Mouse (Mus musculus): ENCODE results near the gene Cep295nl. TPM values are rescaled to one million over a fixed set of nuclear protein-coding genes. Genes with fewer than 3 reads are reported as not detected.

Cep295nl gene
- polyA plus RNA-seq, 1 experiment, result 0.06 TPM

GRCm38 (mm10) chr11:118360491-118360890, 18.2 kb upstream of the Cep295nl start:
- no peak for DNase-seq
- Histone ChIP-seq H3K27me3 (replicated peaks; ENCODE audit: control insufficient read depth, insufficient read depth, low read length) (no peaks in the 10 kb centered on the region), H3K27ac (ENCODE audit: insufficient read depth, low read depth, low read length) (no peak overlapping the region), H3K4me3 (ENCODE audit: insufficient read depth, low read depth, low read length) (no peak overlapping the region), H3K36me3 (ENCODE audit: control insufficient read depth, insufficient read depth, low read length) (no peaks in the 10 kb centered on the region), H3K4me1 (ENCODE audit: control insufficient read depth, insufficient read depth, low read length) (no peaks in the 10 kb centered on the region)
- no peak for TF ChIP-seq POLR2A (IDR thresholded peaks at IDR 0.05; ENCODE audit: low read depth, low read length)
- no peak for TF ChIP-seq CTCF (conservative IDR thresholded peaks at IDR 0.05; ENCODE audit: insufficient read depth, insufficient read length, low read depth, low read length)
- WGBS, result 59% methylated on average over 7 of the region's 7 CpGs

DNA sequence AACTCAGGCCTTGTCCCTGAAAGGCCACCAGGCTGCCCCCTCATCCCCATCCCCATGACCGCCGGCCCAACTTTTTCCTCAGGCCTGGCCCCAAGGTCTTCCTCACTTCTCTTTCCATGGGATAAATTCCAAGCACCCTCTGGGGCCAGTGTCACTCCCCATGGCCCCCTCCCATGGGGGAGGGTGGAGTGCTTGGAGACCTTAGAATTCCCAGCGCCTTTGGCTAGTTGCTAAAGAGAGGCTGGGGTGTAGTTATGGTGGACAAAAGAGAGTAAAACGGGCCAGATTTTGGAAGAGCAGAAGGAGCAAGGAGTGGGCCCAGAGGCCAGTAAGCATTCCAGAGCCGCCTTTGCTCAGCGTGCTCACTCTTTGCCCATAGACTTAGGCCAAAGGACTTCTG, 13.3 kb upstream of the Cep295nl start, which contains the start of gene Timp2:
Gene Timp2, minus strand, starts transcription at position 101 of the 400 bp plus-strand sequence.
- no peak for TF ChIP-seq POLR2A (IDR thresholded peaks at IDR 0.05; ENCODE audit: low read depth, low read length)
- TF ChIP-seq CTCF (conservative IDR thresholded peaks at IDR 0.05; ENCODE audit: insufficient read depth, insufficient read length, low read depth, low read length), result no peak
- peak within 1 kb of the TSS; percentile 71; the same call in 1 of the 2 replicates for H3K27ac ChIP-seq (ENCODE audit: insufficient read depth, low read depth, low read length)
- H3K36me3 ChIP-seq (ENCODE audit: control insufficient read depth, insufficient read depth, low read length), result no peaks in the 10 kb centered on the region
- DNase-seq, result no peak
- no peaks in the 10 kb centered on the region for H3K4me1 ChIP-seq (ENCODE audit: control insufficient read depth, insufficient read depth, low read length)
- peak within 1 kb of the TSS; percentile 66 for H3K4me3 ChIP-seq (ENCODE audit: insufficient read depth, low read depth, low read length)
- no peaks in the 10 kb centered on the region for H3K27me3 ChIP-seq (replicated peaks; ENCODE audit: control insufficient read depth, insufficient read depth, low read length)
- 47% methylated on average over 6 of the region's 6 CpGs for WGBS

DNA sequence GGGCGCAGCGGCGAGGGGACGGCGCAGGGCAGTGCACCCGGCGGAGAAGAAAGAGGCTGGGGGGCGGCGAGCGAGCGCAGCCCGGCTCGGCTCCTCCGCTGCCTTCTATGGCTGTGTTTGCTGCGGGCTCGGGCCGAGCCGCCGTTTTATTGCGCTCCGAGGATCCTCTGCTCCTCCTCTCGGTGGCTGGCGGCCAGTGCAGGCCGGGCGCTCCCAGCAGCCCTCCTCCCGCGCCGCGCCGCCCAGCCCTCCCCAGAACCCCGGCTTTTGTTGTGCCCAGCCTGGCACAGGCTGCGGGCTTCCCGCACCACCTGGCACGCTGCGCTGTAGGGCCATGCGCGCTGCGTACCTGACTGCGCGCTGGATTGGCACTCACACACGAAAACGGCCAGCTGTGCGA, 12.9 kb upstream of the Cep295nl start:
- WGBS, result under 1% methylated on average over 43 of the region's 43 CpGs
- no peaks in the 10 kb centered on the region for H3K4me1 ChIP-seq (ENCODE audit: control insufficient read depth, insufficient read depth, low read length)
- no peaks in the 10 kb centered on the region for H3K27me3 ChIP-seq (replicated peaks; ENCODE audit: control insufficient read depth, insufficient read depth, low read length)
- peak; percentile 81 for DNase-seq
- TF ChIP-seq CTCF (conservative IDR thresholded peaks at IDR 0.05; ENCODE audit: insufficient read depth, insufficient read length, low read depth, low read length), result peak; percentile 36; the same call in 1 of the 2 replicates
- TF ChIP-seq POLR2A (IDR thresholded peaks at IDR 0.05; ENCODE audit: low read depth, low read length), result peak; percentile 65
- H3K4me3 ChIP-seq (ENCODE audit: insufficient read depth, low read depth, low read length), result peak overlapping the region; percentile 66
- H3K27ac ChIP-seq (ENCODE audit: insufficient read depth, low read depth, low read length), result peak overlapping the region; percentile 71; the same call in 1 of the 2 replicates
- H3K36me3 ChIP-seq (ENCODE audit: control insufficient read depth, insufficient read depth, low read length), result no peaks in the 10 kb centered on the region

- Histone ChIP-seq H3K27me3 (replicated peaks; ENCODE audit: control insufficient read depth, insufficient read depth, low read length) (no peaks in the 10 kb centered on the region), H3K36me3 (ENCODE audit: control insufficient read depth, insufficient read depth, low read length) (no peaks in the 10 kb centered on the region), H3K4me1 (ENCODE audit: control insufficient read depth, insufficient read depth, low read length) (no peaks in the 10 kb centered on the region), H3K4me3 (ENCODE audit: insufficient read depth, low read depth, low read length) (peak overlapping the region; percentile 66), H3K27ac (ENCODE audit: insufficient read depth, low read depth, low read length) (peak overlapping the region; percentile 41; the same call in 1 of the 2 replicates)
- 1% methylated on average over 47 of the region's 47 CpGs for WGBS
- no peak for DNase-seq
- no peak for TF ChIP-seq POLR2A (IDR thresholded peaks at IDR 0.05; ENCODE audit: low read depth, low read length)
- TF ChIP-seq CTCF (conservative IDR thresholded peaks at IDR 0.05; ENCODE audit: insufficient read depth, insufficient read length, low read depth, low read length), result no peak
Observed at GRCm38 (mm10) chr11:118354636-118355191, 12.4 kb upstream of the Cep295nl start.

DNA sequence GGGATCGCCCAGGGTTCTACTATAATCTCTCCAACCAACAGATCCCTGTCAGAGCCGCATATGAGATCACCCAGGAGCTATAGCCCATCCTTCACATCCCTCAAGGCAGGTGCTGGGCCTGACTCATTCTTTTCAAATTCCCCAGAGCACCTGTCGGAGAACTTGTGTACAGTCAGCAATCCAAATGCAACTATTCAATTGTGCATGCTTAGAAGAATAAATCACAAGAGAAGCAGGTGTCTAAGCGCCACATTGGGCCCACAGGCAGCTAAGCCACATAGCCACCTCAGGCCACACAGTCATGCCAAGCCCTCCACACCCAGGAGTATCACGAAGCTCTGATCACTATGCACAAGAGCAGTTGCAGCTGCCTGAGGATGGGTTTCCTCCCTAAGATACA, 7.2 kb upstream of the Cep295nl start:
- no peaks in the 10 kb centered on the region for H3K27me3 ChIP-seq (replicated peaks; ENCODE audit: control insufficient read depth, insufficient read depth, low read length)
- H3K4me1 ChIP-seq (ENCODE audit: control insufficient read depth, insufficient read depth, low read length), result no peaks in the 10 kb centered on the region
- H3K36me3 ChIP-seq (ENCODE audit: control insufficient read depth, insufficient read depth, low read length), result no peaks in the 10 kb centered on the region
- 87% methylated on average over 5 of the region's 5 CpGs for WGBS
- no peak for DNase-seq
- H3K27ac ChIP-seq (ENCODE audit: insufficient read depth, low read depth, low read length), result no peak overlapping the region
- no peak overlapping the region for H3K4me3 ChIP-seq (ENCODE audit: insufficient read depth, low read depth, low read length)
- TF ChIP-seq CTCF (conservative IDR thresholded peaks at IDR 0.05; ENCODE audit: insufficient read depth, insufficient read length, low read depth, low read length) (no peak), POLR2A (IDR thresholded peaks at IDR 0.05; ENCODE audit: low read depth, low read length) (no peak)

DNA sequence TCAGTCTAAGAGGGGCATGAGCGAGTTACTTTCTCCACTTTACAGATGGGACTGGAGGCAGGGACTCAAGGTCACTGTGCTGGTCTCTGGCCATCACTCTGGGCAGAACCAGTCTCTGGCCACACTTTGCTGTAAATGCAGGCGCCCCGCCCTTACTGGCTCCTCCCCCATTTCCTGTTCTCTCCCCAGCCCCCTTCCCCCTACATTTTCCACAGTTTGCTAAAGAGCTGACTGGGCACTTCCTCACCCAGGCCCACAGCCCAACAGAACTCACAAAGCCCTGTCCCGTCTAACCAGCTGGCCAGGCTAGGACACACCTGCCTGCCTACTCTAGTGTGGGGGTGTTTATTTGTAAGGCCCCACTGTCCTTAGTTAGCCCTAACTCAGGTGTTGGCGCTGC, 6.6 kb upstream of the Cep295nl start:
- no peak for TF ChIP-seq CTCF (conservative IDR thresholded peaks at IDR 0.05; ENCODE audit: insufficient read depth, insufficient read length, low read depth, low read length)
- no peak for TF ChIP-seq POLR2A (IDR thresholded peaks at IDR 0.05; ENCODE audit: low read depth, low read length)
- WGBS, result 62% methylated on average over 5 of the region's 5 CpGs
- peak; percentile 61 for DNase-seq
- H3K27ac ChIP-seq (ENCODE audit: insufficient read depth, low read depth, low read length), result peak overlapping the region; percentile 62
- H3K4me3 ChIP-seq (ENCODE audit: insufficient read depth, low read depth, low read length), result no peak overlapping the region
- no peaks in the 10 kb centered on the region for H3K4me1 ChIP-seq (ENCODE audit: control insufficient read depth, insufficient read depth, low read length)
- H3K36me3 ChIP-seq (ENCODE audit: control insufficient read depth, insufficient read depth, low read length), result no peaks in the 10 kb centered on the region
- no peaks in the 10 kb centered on the region for H3K27me3 ChIP-seq (replicated peaks; ENCODE audit: control insufficient read depth, insufficient read depth, low read length)

DNA sequence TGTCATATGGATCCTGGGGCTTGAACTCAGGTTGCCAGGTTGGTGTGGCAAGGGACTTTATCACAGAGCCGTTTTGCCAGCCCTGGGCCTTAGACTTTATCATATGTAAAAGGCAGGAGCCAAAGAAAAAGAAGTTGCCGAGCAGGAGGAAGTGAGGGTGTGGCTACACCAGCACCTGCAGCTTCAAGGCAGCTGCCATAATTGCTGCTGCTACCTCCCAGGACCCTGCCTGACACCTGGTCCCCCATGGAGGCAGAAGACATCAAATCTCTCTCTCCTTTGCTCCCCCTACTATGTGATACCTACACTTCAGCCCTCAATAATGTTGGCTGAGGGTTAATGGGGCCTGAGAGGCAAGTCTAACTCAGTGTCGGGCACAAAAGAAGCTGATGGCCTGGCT, 6.1 kb upstream of the Cep295nl start:
- 58% methylated on average over 3 of the region's 3 CpGs for WGBS
- Histone ChIP-seq H3K36me3 (ENCODE audit: control insufficient read depth, insufficient read depth, low read length) (no peaks in the 10 kb centered on the region), H3K27ac (ENCODE audit: insufficient read depth, low read depth, low read length) (peak overlapping the region; percentile 39), H3K4me1 (ENCODE audit: control insufficient read depth, insufficient read depth, low read length) (no peaks in the 10 kb centered on the region), H3K4me3 (ENCODE audit: insufficient read depth, low read depth, low read length) (no peak overlapping the region), H3K27me3 (replicated peaks; ENCODE audit: control insufficient read depth, insufficient read depth, low read length) (no peaks in the 10 kb centered on the region)
- no peak for TF ChIP-seq CTCF (conservative IDR thresholded peaks at IDR 0.05; ENCODE audit: insufficient read depth, insufficient read length, low read depth, low read length)
- no peak for TF ChIP-seq POLR2A (IDR thresholded peaks at IDR 0.05; ENCODE audit: low read depth, low read length)
- DNase-seq, result no peak

All from kidney, adult 2 months (tissue).